Mouse (Mus musculus): Measurements from ENCODE around the gene Cst13. TPM values are rescaled to one million over a fixed set of nuclear protein-coding genes. Genes with fewer than 3 reads are reported as not detected.

The Cst13 gene
- total RNA-seq, 2 experiments from 2014 or later: not detected

DNA sequence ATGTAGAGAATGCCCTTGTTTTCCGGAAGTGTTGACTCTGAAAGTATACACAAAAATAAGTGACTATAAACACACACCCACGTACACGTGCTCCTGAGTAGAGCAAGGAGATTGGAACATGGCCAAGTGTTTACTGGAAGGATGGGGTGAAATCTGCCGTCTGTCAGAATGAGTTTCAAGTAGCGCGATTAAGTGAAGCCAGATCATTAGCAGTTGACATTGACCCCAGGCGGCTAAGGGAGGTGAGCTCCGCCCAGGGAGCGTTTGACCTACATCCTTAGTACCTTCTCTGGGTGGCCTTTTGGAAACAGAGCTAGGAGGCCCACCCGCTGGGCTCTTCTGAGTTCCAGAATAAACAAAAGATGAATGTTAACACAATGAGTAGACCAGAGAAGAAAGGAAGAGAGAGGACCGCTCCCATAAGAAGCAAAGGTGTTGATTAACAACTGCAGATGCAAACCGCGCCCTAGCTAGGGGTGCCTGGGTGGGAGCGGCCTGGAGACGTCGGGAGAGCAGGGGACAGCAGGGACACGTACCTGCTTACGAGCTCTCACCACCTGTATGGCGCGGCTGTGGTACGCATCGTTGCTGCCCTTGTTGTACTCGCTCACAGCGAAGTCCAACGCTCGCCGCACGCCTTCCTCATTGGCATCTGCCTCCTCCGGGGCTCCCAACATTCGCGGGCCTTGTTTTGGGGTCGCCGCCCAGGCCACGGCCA, 54.9 kb downstream of the Cst13 start:
- DNase-seq (ENCODE audit: low spot score in 2 of 2): peak in 1 of 2 experiments; percentile 29

DNA sequence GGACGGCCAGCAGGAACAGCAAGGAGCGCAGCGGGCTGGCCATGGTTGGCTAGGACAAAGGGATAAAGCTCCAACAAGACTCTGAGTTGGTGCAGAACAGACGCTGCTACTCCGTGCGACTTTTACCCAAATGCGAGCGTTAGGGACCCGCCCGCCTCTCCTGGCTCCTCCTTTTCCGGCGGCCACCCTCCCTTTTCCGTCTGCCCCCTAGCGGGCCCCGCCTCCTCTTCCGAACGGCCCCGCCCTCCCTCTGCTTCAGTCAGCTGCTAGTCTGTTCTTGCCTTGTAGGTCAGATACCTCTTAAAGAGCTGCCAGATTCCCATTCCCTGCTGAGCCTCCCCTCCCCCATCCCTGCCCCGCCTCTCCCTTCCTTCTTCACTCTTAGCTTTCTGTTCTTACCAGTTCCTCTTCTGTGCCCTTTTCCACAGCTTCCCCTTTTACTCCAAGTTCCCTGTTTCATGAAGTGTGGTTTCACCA, 55.5 kb downstream of the Cst13 start, which contains the start of gene Cst3:
TSS of gene Cst3 (minus strand) at position 358 of the 477 bp plus-strand sequence.
- peak; percentile 91 to 94 for DNase-seq (ENCODE audit: low spot score in 2 of 2)

DNA sequence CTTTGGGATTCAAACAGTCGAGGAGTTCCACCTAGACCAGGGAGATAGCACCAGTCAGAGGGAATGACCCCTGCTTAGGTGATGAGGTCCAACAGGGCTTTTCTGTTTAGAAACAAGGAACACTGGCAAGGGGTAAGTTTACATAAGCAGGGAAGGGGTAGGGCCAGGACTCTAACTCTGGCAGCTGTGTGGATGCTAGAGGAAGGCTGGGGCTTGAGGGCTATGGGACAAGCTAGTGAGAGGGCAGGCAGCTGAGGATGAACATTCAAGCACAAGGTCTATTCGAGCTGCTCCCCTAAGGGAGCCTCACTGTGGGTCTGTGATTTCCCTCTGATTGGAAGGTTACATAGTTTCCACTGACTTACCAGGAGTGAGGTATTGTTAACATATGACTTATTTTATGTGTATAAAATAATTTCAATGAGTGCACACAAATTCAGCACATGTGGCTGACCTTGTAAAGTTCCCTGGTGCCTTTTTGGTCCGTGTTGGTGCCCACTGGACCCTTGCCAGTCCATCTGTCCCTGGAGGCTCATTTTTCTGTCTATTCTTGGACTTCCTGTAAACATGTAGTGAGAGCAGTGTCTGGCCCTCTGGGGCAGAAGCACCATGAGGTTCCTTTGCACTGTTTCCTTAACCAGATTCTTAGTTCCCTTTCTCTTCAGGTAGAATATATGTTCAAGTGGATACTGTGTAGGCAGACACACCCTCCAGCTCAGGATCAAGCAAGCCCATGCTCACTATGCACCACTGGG, 57.3 kb downstream of the Cst13 start:
- DNase-seq (ENCODE audit: low spot score in 2 of 2): peak in 1 of 2 experiments; percentile 49

DNA sequence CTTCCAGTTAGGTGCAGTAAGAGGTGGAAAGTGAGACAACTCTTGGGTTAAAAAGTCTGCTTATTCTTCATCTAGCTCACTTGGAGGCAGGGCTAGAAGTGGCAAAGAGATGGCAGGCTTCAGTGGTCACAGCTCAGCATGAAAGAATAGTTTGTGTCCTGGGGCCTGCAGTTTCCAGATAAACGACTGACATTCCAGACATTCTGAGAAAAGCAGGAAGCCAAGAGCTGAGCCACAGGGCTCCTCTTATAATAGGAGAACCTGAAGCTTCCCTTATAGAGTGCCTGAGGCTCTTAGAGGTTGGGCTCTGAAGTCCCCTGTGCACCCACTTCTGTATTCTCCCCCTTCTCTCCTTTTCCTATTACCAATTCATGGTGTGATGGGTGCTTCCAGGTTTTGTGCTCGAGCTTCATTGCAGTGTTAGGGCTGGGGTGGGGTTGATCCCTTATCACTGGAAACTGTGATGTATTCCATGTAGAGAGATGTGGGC, 58.8 kb downstream of the Cst13 start:
- no peak for DNase-seq (ENCODE audit: low spot score in 2 of 2)

DNA sequence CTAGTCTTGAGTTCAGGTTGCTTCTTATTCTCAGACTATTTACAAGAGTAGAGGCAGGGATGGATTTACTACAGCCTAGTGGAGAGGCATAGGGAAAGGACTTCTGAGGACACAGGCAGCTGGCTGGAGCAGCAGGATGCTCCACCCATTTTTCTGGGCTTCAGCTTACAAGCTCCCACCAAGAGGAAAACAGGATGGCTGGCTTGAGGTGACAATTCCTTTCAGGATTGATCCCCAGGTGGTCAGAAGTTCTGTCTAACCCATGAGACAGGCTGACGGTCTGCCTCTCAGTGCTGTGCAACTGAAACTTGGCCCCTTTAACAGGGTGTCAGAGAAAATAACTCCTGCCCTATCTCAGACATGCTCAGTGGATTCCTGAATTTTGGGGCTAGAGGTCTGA, 59.3 kb downstream of the Cst13 start:
- DNase-seq (ENCODE audit: low spot score in 2 of 2): no peak

Other genes starting within 250 kb of the Cst13 start
- gene Nxt1, start 147.5 kb upstream of the Cst13 start, total RNA-seq (2021): 10 to 100 TPM; 17.9 TPM
- gene Gzf1, start 139.1 kb upstream of the Cst13 start, total RNA-seq (2021): 10 to 100 TPM; 29.7 to 30.4 TPM
- 1 to 10 TPM; 5.6 to 6.0 TPM for gene Napb, start 87.6 kb upstream of the Cst13 start, total RNA-seq (2021)
- under 1 TPM in 1 of 2 experiments, not detected in 1; 0.50 TPM for gene Cstl1, start 69.7 kb upstream of the Cst13 start, total RNA-seq (2021)
- gene Cst11, start 48.6 kb upstream of the Cst13 start, total RNA-seq (2021): not detected
- not detected for gene 8030411F24Rik, start 38.1 kb upstream of the Cst13 start, total RNA-seq (2021)
- gene Cst12, start 30.7 kb upstream of the Cst13 start, total RNA-seq (2021): not detected
- 10 to 100 TPM in 1 of 2 experiments, 1 to 10 TPM in 1; 1.6 to 84.7 TPM for gene Cst8, start 21.3 kb upstream of the Cst13 start, total RNA-seq (2021)
- not detected for gene Cst9, start 15.1 kb downstream of the Cst13 start, total RNA-seq (2021)
- gene 9230104L09Rik, start 45.0 kb downstream of the Cst13 start, total RNA-seq (2021): 1 to 10 TPM in 1 of 2 experiments, under 1 TPM in 1; 0.76 to 1.8 TPM
- 100 to 1,000 TPM; 915 to 993 TPM for gene Cst3, start 55.6 kb downstream of the Cst13 start, total RNA-seq (2021)
- not detected for gene Gm1330, start 183.2 kb downstream of the Cst13 start, total RNA-seq (2021)
- gene Gm10750, start 197.2 kb downstream of the Cst13 start, total RNA-seq (2021): not detected